Mouse (Mus musculus): Measurements from ENCODE around the gene Sltm. TPM values are rescaled to one million over a fixed set of nuclear protein-coding genes. Genes with fewer than 3 reads are reported as not detected.

The Sltm gene
- total RNA-seq, 1 experiment = 50.5 TPM

DNA sequence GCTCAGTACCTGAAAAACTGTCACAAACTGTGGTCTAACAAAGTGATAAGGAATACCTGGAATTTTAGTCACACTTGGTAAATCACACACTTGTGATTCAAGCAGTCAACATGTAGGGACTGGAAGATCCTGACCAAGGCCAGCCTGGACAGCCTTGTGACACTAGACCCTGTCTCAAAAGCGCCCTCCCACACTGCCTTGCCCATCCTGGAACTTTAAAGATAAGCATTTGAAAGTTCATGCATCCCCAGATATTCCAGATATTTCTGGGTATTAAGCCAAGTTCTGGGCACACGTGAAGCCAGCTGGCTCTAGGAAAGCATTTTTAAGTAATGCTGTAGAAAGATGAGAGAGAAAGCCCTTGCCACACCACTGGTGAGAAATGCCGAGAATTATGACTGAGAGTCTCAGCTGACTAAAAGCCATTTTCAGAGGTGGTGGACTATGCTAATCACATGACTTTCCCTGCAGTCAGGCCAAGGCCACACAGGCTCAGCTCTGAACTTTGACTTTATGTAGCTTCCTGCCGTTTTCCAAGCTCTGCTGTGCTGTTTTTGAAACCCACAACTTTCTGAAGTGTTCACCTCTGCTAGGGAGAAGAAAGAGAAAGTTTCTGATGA, 32.5 kb upstream of the Sltm start:
- Histone ChIP-seq H3K4me3 (ENCODE audit: insufficient read depth in 1 of 2, low read depth in 1 of 2, low read length in 2 of 2, poor library complexity in 1 of 2, severe bottlenecking in 1 of 2) (no peak overlapping the region), H3K27ac (ENCODE audit: insufficient read depth, low read depth, low read length, poor library complexity, severe bottlenecking) (no peak overlapping the region), H3K9ac (ENCODE audit: insufficient read depth, low read depth, low read length, poor library complexity, severe bottlenecking) (no peak overlapping the region), H3K36me3 (ENCODE audit: control insufficient read depth, insufficient read depth, low read length, poor library complexity, severe bottlenecking) (no peaks in the 10 kb centered on the region), H3K4me1 (ENCODE audit: control insufficient read depth in 2 of 2, insufficient read depth in 2 of 2, low read length in 2 of 2, poor library complexity in 1 of 2) (peaks cover 0 to 2% of the 10 kb centered on the region in 2 experiments; a peak in 1 of 4 replicates), H3K9me3 (ENCODE audit: control insufficient read depth, insufficient read depth, low read depth, low read length) (no peaks in the 10 kb centered on the region)
- in situ Hi-C loops (cut with MboI; ENCODE audit: low sequenced_read_pairs in 2 of 2, unreplicated experiment in 2 of 2) = no loop called here
- no peak for DNase-seq (ENCODE audit: low read depth, low spot score)
- TF ChIP-seq CHD2 (IDR thresholded peaks at IDR 0.05; ENCODE audit: low read depth, low read length) (no peak), ZNF384 (IDR thresholded peaks at IDR 0.05; ENCODE audit: low read depth, low read length) (no peak), HCFC1 (IDR thresholded peaks at IDR 0.05; ENCODE audit: borderline replicate concordance, insufficient read depth, low read length) (no peak), MAFK (IDR thresholded peaks at IDR 0.05; ENCODE audit: insufficient read depth, low read depth, low read length) (no peak), ZC3H11A (IDR thresholded peaks at IDR 0.05; ENCODE audit: borderline replicate concordance, low read depth, low read length) (no peak)

DNA sequence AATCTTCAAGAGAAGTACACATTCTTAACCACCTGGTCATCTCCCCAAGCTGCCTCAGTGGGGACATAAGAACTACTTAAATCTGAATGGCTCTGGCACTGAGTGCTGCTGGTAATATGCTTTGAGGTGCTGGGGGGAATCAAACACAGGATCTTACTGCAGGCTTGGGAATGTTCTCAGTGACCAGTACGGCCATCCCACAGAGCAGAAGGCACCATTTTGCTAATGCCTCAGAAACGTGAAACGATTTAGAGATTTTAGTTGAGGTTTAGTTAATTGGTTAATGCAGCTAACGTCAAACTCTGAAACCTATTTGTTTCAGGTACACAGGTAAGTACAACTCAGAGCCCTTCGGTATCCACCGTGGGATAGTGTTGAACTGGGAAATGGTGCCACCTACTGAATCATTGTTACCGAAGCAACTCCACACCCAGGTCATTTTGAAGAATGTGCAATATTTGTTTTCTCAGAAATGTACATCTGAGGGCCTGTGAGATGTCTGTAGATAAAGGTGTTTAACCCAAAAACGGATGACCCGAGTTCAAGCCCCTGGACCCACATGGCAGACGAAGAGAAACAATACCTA, 31.5 kb upstream of the Sltm start:
- H3K36me3 ChIP-seq (ENCODE audit: control insufficient read depth, insufficient read depth, low read length, poor library complexity, severe bottlenecking) = no peaks in the 10 kb centered on the region

DNA sequence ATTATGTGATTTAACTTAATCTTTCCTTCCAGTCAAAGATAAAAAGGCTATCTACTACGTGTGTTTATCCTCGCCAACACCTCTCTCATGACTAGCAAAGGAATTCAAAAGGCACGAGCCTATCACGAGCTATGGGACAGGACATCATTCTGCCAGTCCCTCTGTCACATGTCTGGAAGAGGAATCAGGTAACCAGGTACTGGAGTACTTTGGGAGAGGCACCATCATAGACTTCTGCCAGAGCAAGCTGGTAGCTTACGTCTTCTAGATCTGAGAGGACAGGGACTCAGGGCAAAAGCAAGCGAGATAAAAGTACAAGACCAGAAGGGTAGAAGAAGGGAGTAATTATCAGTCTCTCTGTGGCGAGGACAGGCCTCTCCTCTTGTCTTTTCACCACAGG, 30.9 kb upstream of the Sltm start:
- H3K36me3 ChIP-seq (ENCODE audit: control insufficient read depth, insufficient read depth, low read length, poor library complexity, severe bottlenecking) = no peaks in the 10 kb centered on the region
- no peaks in the 10 kb centered on the region for H3K9me3 ChIP-seq (ENCODE audit: control insufficient read depth, insufficient read depth, low read depth, low read length)
- no peak for DNase-seq (ENCODE audit: low read depth, low spot score)
- in situ Hi-C loops (cut with MboI; ENCODE audit: low sequenced_read_pairs in 2 of 2, unreplicated experiment in 2 of 2) = no loop called here
- no peak overlapping the region for H3K27ac ChIP-seq (ENCODE audit: insufficient read depth, low read depth, low read length, poor library complexity, severe bottlenecking)
- no peak overlapping the region for H3K4me3 ChIP-seq (ENCODE audit: insufficient read depth in 1 of 2, low read depth in 1 of 2, low read length in 2 of 2, poor library complexity in 1 of 2, severe bottlenecking in 1 of 2)
- TF ChIP-seq ZNF384 (IDR thresholded peaks at IDR 0.05; ENCODE audit: low read depth, low read length) (no peak), ZC3H11A (IDR thresholded peaks at IDR 0.05; ENCODE audit: borderline replicate concordance, low read depth, low read length) (no peak), MAFK (IDR thresholded peaks at IDR 0.05; ENCODE audit: insufficient read depth, low read depth, low read length) (no peak), HCFC1 (IDR thresholded peaks at IDR 0.05; ENCODE audit: borderline replicate concordance, insufficient read depth, low read length) (no peak), CHD2 (IDR thresholded peaks at IDR 0.05; ENCODE audit: low read depth, low read length) (no peak)
- no peak overlapping the region for H3K9ac ChIP-seq (ENCODE audit: insufficient read depth, low read depth, low read length, poor library complexity, severe bottlenecking)
- H3K4me1 ChIP-seq (ENCODE audit: control insufficient read depth in 2 of 2, insufficient read depth in 2 of 2, low read length in 2 of 2, poor library complexity in 1 of 2) = peaks cover 0 to 2% of the 10 kb centered on the region in 2 experiments; a peak in 1 of 4 replicates

More for the DNA sequence above, 31.5 kb upstream of the Sltm start:
- Histone ChIP-seq H3K4me1 (ENCODE audit: control insufficient read depth in 2 of 2, insufficient read depth in 2 of 2, low read length in 2 of 2, poor library complexity in 1 of 2) (peaks cover 0 to 2% of the 10 kb centered on the region in 2 experiments; a peak in 1 of 4 replicates), H3K9ac (ENCODE audit: insufficient read depth, low read depth, low read length, poor library complexity, severe bottlenecking) (no peak overlapping the region), H3K27ac (ENCODE audit: insufficient read depth, low read depth, low read length, poor library complexity, severe bottlenecking) (no peak overlapping the region), H3K9me3 (ENCODE audit: control insufficient read depth, insufficient read depth, low read depth, low read length) (no peaks in the 10 kb centered on the region), H3K4me3 (ENCODE audit: insufficient read depth in 1 of 2, low read depth in 1 of 2, low read length in 2 of 2, poor library complexity in 1 of 2, severe bottlenecking in 1 of 2) (no peak overlapping the region)
- TF ChIP-seq ZNF384 (IDR thresholded peaks at IDR 0.05; ENCODE audit: low read depth, low read length) = no peak
- TF ChIP-seq HCFC1 (IDR thresholded peaks at IDR 0.05; ENCODE audit: borderline replicate concordance, insufficient read depth, low read length) = no peak
- no peak for TF ChIP-seq CHD2 (IDR thresholded peaks at IDR 0.05; ENCODE audit: low read depth, low read length)
- no peak for TF ChIP-seq ZC3H11A (IDR thresholded peaks at IDR 0.05; ENCODE audit: borderline replicate concordance, low read depth, low read length)
- TF ChIP-seq MAFK (IDR thresholded peaks at IDR 0.05; ENCODE audit: insufficient read depth, low read depth, low read length) = no peak
- DNase-seq (ENCODE audit: low read depth, low spot score) = no peak
- in situ Hi-C loops (cut with MboI; ENCODE audit: low sequenced_read_pairs in 2 of 2, unreplicated experiment in 2 of 2) = no loop called here

DNA sequence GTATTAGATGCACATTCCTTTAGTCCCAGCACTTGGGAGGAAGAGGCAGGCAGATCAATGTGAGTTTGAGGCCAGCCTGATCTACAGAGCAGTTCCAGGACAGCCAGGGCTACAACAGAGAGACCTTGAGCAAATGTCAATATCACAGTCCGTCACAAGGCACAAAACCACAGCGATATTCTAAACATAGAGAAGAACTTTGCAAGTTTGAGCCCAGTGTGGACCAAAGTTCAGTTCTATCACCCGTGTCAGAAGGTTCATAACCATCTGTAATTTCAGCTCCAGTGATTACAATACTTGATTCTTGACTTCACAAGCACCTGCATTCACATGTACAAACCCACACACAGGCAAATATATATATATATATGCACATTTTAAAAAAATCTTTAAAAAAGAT, 21.9 kb upstream of the Sltm start:
- Histone ChIP-seq H3K4me1 (ENCODE audit: control insufficient read depth in 2 of 2, insufficient read depth in 2 of 2, low read length in 2 of 2, poor library complexity in 1 of 2) (no peaks in the 10 kb centered on the region), H3K36me3 (ENCODE audit: control insufficient read depth, insufficient read depth, low read length, poor library complexity, severe bottlenecking) (no peaks in the 10 kb centered on the region), H3K4me3 (ENCODE audit: insufficient read depth in 1 of 2, low read depth in 1 of 2, low read length in 2 of 2, poor library complexity in 1 of 2, severe bottlenecking in 1 of 2) (no peak overlapping the region), H3K27ac (ENCODE audit: insufficient read depth, low read depth, low read length, poor library complexity, severe bottlenecking) (no peak overlapping the region), H3K9ac (ENCODE audit: insufficient read depth, low read depth, low read length, poor library complexity, severe bottlenecking) (no peak overlapping the region), H3K9me3 (ENCODE audit: control insufficient read depth, insufficient read depth, low read depth, low read length) (no peaks in the 10 kb centered on the region)
- DNase-seq (ENCODE audit: low read depth, low spot score) = no peak
- in situ Hi-C loops (cut with MboI; ENCODE audit: low sequenced_read_pairs in 2 of 2, unreplicated experiment in 2 of 2) = loop anchor here in 1 of 2 experiments (10.0 kb wide), 1 partner anchor 106 kb away; no protein-coding TSS in a partner anchor
- no peak for TF ChIP-seq ZC3H11A (IDR thresholded peaks at IDR 0.05; ENCODE audit: borderline replicate concordance, low read depth, low read length)
- no peak for TF ChIP-seq HCFC1 (IDR thresholded peaks at IDR 0.05; ENCODE audit: borderline replicate concordance, insufficient read depth, low read length)
- no peak for TF ChIP-seq ZNF384 (IDR thresholded peaks at IDR 0.05; ENCODE audit: low read depth, low read length)
- no peak for TF ChIP-seq CHD2 (IDR thresholded peaks at IDR 0.05; ENCODE audit: low read depth, low read length)
- TF ChIP-seq MAFK (IDR thresholded peaks at IDR 0.05; ENCODE audit: insufficient read depth, low read depth, low read length) = no peak

Data from ES-E14 (cell line).